Mouse (Mus musculus): ENCODE data around the gene Adgrg1.

DNA sequence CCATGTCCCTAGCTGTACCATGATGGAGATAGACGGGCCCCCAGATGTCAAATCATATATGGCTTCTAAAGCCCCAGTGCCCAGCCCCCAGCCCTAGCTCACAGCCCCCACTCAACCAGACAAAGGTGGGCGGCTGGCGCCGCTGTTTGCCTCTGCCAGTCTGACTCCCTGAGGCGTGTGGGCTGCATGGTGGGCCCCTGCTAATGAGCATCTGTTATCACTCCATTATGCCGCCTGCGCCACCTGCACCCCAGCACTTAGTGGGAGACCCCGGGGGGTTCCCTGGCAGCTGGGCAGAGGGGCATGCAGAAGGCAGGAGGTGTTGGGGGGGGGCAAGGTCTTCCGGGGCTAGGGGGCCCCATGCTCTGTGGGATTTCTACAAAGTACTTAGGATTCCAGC is 3.6 kb downstream of the Adgrg1 start:
- TF ChIP-seq CTCF (IDR thresholded peaks at IDR 0.05) (no peak), EP300 (IDR thresholded peaks at IDR 0.05) (no peak)

All from lung, postnatal 0 days (tissue).